Mouse (Mus musculus) lung, postnatal 10 days (tissue): ENCODE data around the gene Ttc19.
"Not testable (repeated sequence)": the region's sequence is repeated elsewhere in the genome, so short reads cannot be mapped to it uniquely, and the experiment has no call there.

Experiments used
- DNase-seq: peaks from one replicate; pipeline ENCODE4 v3.0.0; 2021

Ttc19 gene

DNA sequence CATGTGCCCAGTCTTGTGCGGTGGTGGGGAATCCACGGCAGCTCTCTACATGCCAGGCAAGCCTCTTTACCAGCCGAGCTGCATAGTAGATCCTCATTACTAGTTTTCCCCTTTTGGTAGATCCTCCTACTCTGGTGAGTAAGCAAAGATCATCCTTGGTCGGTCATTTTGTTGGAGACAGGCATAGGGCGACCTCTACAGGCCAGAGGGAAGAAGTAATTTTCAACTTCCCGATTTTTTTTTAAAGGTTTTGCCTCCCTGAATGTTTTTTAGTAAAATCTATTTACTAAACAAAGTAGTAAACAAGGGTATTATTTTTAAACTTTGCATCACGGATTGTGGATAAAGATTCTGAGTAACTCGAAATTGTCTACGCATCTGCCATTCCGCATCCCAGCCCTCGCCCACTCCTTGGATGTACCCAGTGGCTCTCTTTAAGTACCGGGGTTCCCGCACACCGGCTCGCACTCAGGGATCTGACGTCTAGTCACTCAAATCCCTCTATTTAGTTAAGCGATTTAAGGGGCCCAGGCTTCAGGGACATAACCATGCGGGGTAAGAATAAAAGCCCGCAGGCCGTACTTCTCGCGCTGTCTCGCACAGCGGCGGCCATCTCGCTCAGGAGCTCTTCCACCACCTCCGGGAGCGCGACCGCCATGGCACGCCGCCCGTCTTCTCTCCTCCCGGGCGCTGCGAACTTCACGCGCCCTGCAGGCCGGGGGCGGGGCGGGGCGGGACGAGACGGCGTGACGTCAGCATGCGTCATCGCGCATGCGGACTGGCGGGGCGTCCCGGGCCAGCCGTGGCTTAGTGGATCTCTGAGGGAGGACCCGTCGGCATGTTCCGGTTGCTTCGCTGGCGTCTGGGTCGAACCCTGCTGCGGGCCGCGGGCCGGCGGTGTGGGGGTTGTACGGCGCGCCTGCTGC lies at the start of gene Ttc19, which contains the start of gene Zswim7:
TSS of gene Ttc19 (plus strand) at position 799 of the 926 bp plus-strand sequence.
TSS of gene Zswim7 (minus strand) at position 701 of the 926 bp plus-strand sequence.
- DNase-seq = peak; percentile 94

- no peak for DNase-seq
These were observed 40.5 kb upstream of the Ttc19 start for GRCm38 (mm10) chr11:62240631-62241261.

GRCm38 (mm10) chr11:62243871-62244270 lies 37.4 kb upstream of the Ttc19 start:
- no peak for DNase-seq

GRCm38 (mm10) chr11:62244471-62244870 lies 36.8 kb upstream of the Ttc19 start:
- DNase-seq = no peak

- no peak for DNase-seq
These were observed 33.4 kb upstream of the Ttc19 start for GRCm38 (mm10) chr11:62247759-62248400.

DNA sequence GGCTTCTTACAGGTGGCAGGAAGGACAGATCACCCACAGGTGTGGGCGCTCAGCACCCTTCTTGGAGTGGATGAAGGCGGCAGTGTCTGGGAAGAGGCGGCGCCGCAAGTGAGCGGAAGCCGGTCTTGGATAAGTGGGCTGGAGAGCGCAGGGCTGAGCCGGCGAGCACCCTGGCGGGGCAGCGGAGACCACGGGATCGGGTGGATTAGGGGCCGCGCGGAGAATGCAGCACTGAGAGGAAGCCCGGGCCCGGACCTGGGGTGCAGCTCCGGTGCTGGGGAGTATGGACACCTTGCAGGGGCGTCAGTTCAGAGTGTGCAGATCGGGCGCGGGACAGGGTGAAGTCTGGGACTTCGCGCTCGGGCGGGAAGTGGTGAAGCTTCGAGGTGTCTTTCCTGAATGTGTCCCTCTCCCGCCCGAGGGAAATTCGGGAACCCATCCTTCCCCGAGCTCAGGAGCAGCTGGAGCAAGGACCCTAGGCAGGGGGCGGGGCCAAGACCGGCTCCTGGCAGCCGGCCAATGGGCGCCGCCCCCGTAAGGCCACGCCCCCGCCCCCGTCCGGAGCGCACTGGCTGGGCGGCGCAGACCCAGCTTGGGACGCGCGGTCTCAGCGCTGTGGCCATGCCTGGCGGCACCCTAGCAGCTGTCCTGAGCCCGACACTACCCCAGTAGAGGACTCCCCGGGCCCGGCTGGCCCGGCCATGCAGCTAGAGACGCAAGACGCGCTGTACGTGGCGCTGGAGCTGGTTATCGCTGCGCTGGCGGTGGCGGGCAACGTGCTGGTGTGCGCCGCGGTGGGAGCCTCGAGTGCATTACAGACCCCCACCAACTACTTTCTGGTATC lies 32.6 kb upstream of the Ttc19 start, which contains the start of gene Adora2b:
TSS of gene Adora2b (plus strand) at position 584 of the 844 bp plus-strand sequence.
- peak; percentile 68 for DNase-seq

- DNase-seq = peak; percentile 66
These were observed 31.8 kb upstream of the Ttc19 start for GRCm38 (mm10) chr11:62249266-62250037.

GRCm38 (mm10) chr11:62251047-62251446 lies 30.2 kb upstream of the Ttc19 start:
- DNase-seq = peak; percentile 40

- no peak for DNase-seq
These were observed 27.9 kb upstream of the Ttc19 start for GRCm38 (mm10) chr11:62253380-62253779.

- DNase-seq = no peak
These were observed 22.1 kb upstream of the Ttc19 start for GRCm38 (mm10) chr11:62259214-62259613.

- DNase-seq = peak; percentile 49
These were observed 17.7 kb upstream of the Ttc19 start for GRCm38 (mm10) chr11:62263599-62263998.

DNA sequence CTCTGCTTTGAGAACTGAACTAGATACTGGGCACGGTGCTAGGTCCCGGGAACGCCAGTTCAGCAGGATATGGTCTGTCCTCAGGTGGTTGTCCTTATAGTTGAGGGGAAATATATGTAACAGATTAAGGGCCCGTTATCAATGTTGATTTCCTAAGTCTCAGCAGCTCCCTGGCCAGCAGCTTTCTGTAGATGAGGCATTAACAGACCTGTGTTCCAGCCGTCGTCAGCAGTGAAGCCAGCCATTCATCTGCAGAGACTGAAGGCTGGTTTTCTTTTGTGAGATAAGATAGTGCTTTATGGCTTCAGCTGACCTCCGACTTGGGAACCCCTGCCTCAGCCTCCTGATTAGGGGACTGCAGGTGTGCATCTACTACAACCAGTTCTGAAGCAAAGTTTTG lies 17.3 kb upstream of the Ttc19 start:
- DNase-seq = no peak

- no peak for DNase-seq
These were observed 15.6 kb upstream of the Ttc19 start for GRCm38 (mm10) chr11:62265642-62266041.

GRCm38 (mm10) chr11:62266466-62267214 lies 14.6 kb upstream of the Ttc19 start:
- DNase-seq = no peak

GRCm38 (mm10) chr11:62268381-62268780 lies 12.9 kb upstream of the Ttc19 start:
- no peak for DNase-seq

GRCm38 (mm10) chr11:62269097-62269496 lies 12.2 kb upstream of the Ttc19 start:
- no peak for DNase-seq

DNA sequence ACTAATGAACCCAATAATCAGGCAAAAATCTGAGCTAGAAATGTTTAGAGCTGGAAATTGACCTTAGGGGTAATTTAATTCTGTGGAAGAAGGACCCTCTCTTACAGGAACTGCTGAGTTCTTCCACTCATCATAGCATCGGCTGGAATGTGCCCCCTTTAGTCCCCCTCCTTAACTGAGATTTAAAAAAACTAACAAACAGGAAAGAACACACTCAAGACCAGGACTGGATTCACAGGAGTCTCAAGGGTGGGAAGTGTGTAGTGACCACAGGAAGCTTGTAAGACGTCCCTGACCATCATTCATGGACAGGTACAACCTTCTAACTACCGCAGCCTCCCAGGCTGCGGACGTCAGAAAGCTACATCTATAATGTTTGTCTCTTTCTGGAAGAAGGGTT lies 10.4 kb upstream of the Ttc19 start:
- no peak for DNase-seq

DNA sequence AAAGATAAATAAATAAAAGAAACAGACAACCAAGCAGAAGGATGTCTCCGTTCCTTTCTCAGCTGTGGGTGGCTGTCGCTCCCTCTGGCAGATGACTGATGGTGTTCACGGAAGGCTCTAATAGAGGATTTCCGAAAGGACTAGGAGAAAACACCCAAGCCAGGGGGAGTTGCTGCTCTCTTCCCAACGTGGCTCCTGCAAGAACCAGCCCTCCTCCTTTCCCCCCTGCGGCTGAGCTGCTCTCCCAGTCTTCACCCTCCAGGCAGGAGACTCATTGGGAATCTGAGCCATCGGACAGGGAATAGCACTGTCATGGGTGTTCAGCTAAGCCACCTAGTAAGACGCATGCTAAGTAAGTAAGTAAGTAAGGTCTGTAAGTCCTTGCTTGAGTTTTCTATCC lies 4.2 kb upstream of the Ttc19 start:
- DNase-seq = no peak

GRCm38 (mm10) chr11:62278027-62278426 lies 3.2 kb upstream of the Ttc19 start:
- DNase-seq = peak; percentile 86

DNA sequence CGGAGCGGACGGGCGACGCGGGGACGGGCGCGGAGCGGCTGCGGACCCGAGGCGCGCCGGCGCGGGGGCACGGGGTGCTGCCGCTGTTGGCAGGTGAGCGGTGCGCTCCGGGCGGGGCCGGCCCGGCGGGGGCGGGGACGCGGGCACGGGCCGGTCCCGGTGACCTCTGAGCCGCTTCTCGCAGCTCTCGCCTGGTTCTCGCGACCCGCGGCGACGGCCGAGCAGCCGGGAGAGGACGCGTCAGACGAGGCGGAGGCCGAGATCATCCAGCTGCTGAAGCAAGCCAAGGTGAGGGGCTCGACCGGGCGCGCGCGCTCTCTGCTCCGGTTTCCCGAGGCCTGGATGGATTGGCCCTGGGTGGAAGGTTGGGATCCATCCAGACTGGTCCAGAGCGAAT lies 326 bp downstream of the Ttc19 start:
- peak; percentile 78 for DNase-seq

DNA sequence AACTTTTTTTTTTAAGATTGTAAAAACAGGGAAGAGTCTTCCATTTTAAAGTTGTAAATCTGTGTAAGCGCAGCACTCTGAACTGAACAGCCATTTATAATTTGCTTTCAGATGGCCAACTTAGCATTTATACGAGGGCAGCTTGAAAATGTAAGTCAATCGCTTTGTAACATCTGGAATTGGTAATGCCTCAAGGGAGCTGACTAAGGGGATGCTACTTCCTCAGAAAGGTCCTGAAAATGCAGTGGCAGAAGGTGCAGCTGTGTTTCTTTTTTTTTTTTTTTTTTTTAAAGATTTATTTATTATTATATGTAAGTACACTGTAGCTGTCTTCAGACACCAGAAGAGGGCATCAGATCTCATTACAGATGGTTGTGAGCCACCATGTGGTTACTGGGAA lies 2.7 kb downstream of the Ttc19 start:
- not testable (repeated sequence) for DNase-seq
